Mouse (Mus musculus): Measurements from ENCODE around the gene Kank2. TPM values are rescaled to one million over a fixed set of nuclear protein-coding genes. Genes with fewer than 3 reads are reported as not detected.
A peak's percentile ranks its signal among the peaks of the same experiment; 100 is the strongest.

Kank2 gene
- polyA plus RNA-seq, 1 experiment from 2014 or later = 23.3 TPM

- DNase-seq (ENCODE audit: low spot score) (no peak), ATAC-seq (no peak)
- no peaks in the 10 kb centered on the region for H3K27me3 ChIP-seq (replicated peaks; ENCODE audit: insufficient read depth, low read length)
- H3K9me3 ChIP-seq (ENCODE audit: low read length) = no peaks in the 10 kb centered on the region
- peaks cover 16% of the 10 kb centered on the region for H3K4me1 ChIP-seq (ENCODE audit: insufficient read depth, low read depth, low read length)
- peak overlapping the region; percentile 90; the same call in 1 of the 2 replicates for H3K9ac ChIP-seq (replicated peaks; ENCODE audit: low read depth)
- peak overlapping the region; percentile 76; the same call in 1 of the 2 replicates for H3K4me3 ChIP-seq (ENCODE audit: low read depth, low read length)
- peaks cover 13% of the 10 kb centered on the region; the same call in 1 of the 2 replicates for H3K36me3 ChIP-seq (ENCODE audit: insufficient read depth, low read length)
- TF ChIP-seq CTCF (IDR thresholded peaks at IDR 0.05) (no peak), EP300 (IDR thresholded peaks at IDR 0.05) (no peak)
- 33% methylated on average over 3 of the region's 3 CpGs for WGBS
- peak overlapping the region; percentile 63 for H3K4me2 ChIP-seq (replicated peaks; ENCODE audit: low read depth, low read length)
- H3K27ac ChIP-seq (ENCODE audit: low read length) = peak overlapping the region; percentile 91
Measured at GRCm38 (mm10) chr9:21799010-21799350, 436 bp upstream of the Kank2 start.

GRCm38 (mm10) chr9:21797921-21798344 is 611 bp downstream of the Kank2 start:
- WGBS = 2% methylated on average over 15 of the region's 26 CpGs
- H3K9me3 ChIP-seq (ENCODE audit: low read length) = no peaks in the 10 kb centered on the region

GRCm38 (mm10) chr9:21796919-21797318 is 1.6 kb downstream of the Kank2 start:
- peak overlapping the region; percentile 91 for H3K27ac ChIP-seq (ENCODE audit: low read length)
- peak overlapping the region; percentile 76; the same call in 1 of the 2 replicates for H3K4me3 ChIP-seq (ENCODE audit: low read depth, low read length)
- H3K4me1 ChIP-seq (ENCODE audit: insufficient read depth, low read depth, low read length) = peaks cover 26% of the 10 kb centered on the region
- no peaks in the 10 kb centered on the region for H3K9me3 ChIP-seq (ENCODE audit: low read length)
- 23% methylated on average over 3 of the region's 3 CpGs for WGBS
- H3K9ac ChIP-seq (replicated peaks; ENCODE audit: low read depth) = peak overlapping the region; percentile 27; the same call in 1 of the 2 replicates
- DNase-seq (ENCODE audit: low spot score) (no peak), ATAC-seq (no peak)
- H3K36me3 ChIP-seq (ENCODE audit: insufficient read depth, low read length) = peaks cover 16% of the 10 kb centered on the region; the same call in 1 of the 2 replicates
- no peak for TF ChIP-seq CTCF (IDR thresholded peaks at IDR 0.05)
- H3K27me3 ChIP-seq (replicated peaks; ENCODE audit: insufficient read depth, low read length) = no peaks in the 10 kb centered on the region
- peak overlapping the region; percentile 63 for H3K4me2 ChIP-seq (replicated peaks; ENCODE audit: low read depth, low read length)

More at GRCm38 (mm10) chr9:21797921-21798344, 611 bp downstream of the Kank2 start:
- DNase-seq (ENCODE audit: low spot score) (peak; percentile 77), ATAC-seq (peak; percentile 70)
- Histone ChIP-seq H3K4me3 (ENCODE audit: low read depth, low read length) (peak overlapping the region; percentile 76), H3K4me2 (replicated peaks; ENCODE audit: low read depth, low read length) (peak overlapping the region; percentile 63), H3K36me3 (ENCODE audit: insufficient read depth, low read length) (peaks cover 13% of the 10 kb centered on the region; the same call in 1 of the 2 replicates), H3K27ac (ENCODE audit: low read length) (peak overlapping the region; percentile 91), H3K4me1 (ENCODE audit: insufficient read depth, low read depth, low read length) (peaks cover 19% of the 10 kb centered on the region), H3K9ac (replicated peaks; ENCODE audit: low read depth) (peak overlapping the region; percentile 90), H3K27me3 (replicated peaks; ENCODE audit: insufficient read depth, low read length) (no peaks in the 10 kb centered on the region)
- TF ChIP-seq EP300 (IDR thresholded peaks at IDR 0.05) (no peak), CTCF (IDR thresholded peaks at IDR 0.05) (no peak)

GRCm38 (mm10) chr9:21796259-21796658 is 2.3 kb downstream of the Kank2 start:
- 16% methylated on average over 3 of the region's 3 CpGs for WGBS
- Histone ChIP-seq H3K4me1 (ENCODE audit: insufficient read depth, low read depth, low read length) (peaks cover 33% of the 10 kb centered on the region), H3K36me3 (ENCODE audit: insufficient read depth, low read length) (peaks cover 16% of the 10 kb centered on the region; the same call in 1 of the 2 replicates), H3K9me3 (ENCODE audit: low read length) (no peaks in the 10 kb centered on the region), H3K9ac (replicated peaks; ENCODE audit: low read depth) (peak overlapping the region; percentile 27; the same call in 1 of the 2 replicates), H3K27ac (ENCODE audit: low read length) (peak overlapping the region; percentile 54), H3K4me3 (ENCODE audit: low read depth, low read length) (peak overlapping the region; percentile 16; the same call in 1 of the 2 replicates), H3K4me2 (replicated peaks; ENCODE audit: low read depth, low read length) (peak overlapping the region; percentile 63), H3K27me3 (replicated peaks; ENCODE audit: insufficient read depth, low read length) (no peaks in the 10 kb centered on the region)
- no peak for TF ChIP-seq EP300 (IDR thresholded peaks at IDR 0.05)
- TF ChIP-seq CTCF (IDR thresholded peaks at IDR 0.05) = no peak
- no peak for DNase-seq (ENCODE audit: low spot score)
- no peak for ATAC-seq

GRCm38 (mm10) chr9:21795579-21795978 is 3.0 kb downstream of the Kank2 start:
- ATAC-seq (no peak), DNase-seq (ENCODE audit: low spot score) (no peak)
- H3K4me1 ChIP-seq (ENCODE audit: insufficient read depth, low read depth, low read length) = peaks cover 34% of the 10 kb centered on the region
- H3K9me3 ChIP-seq (ENCODE audit: low read length) = no peaks in the 10 kb centered on the region
- 72% methylated on average over 5 of the region's 5 CpGs for WGBS
- H3K36me3 ChIP-seq (ENCODE audit: insufficient read depth, low read length) = peaks cover 16% of the 10 kb centered on the region; the same call in 1 of the 2 replicates
- TF ChIP-seq EP300 (IDR thresholded peaks at IDR 0.05) (no peak), CTCF (IDR thresholded peaks at IDR 0.05) (no peak)
- no peaks in the 10 kb centered on the region for H3K27me3 ChIP-seq (replicated peaks; ENCODE audit: insufficient read depth, low read length)
- 0 out of 2 replicates have a peak overlapping the region, but pooled peaks have one; percentile 54 for H3K27ac ChIP-seq (ENCODE audit: low read length)
- no peak overlapping the region for H3K4me3 ChIP-seq (ENCODE audit: low read depth, low read length)
- H3K9ac ChIP-seq (replicated peaks; ENCODE audit: low read depth) = no peak overlapping the region; the same call in 1 of the 2 replicates
- peak overlapping the region; percentile 63 for H3K4me2 ChIP-seq (replicated peaks; ENCODE audit: low read depth, low read length)

- Histone ChIP-seq H3K4me2 (replicated peaks; ENCODE audit: low read depth, low read length) (no peak overlapping the region), H3K4me1 (ENCODE audit: insufficient read depth, low read depth, low read length) (peaks cover 34% of the 10 kb centered on the region), H3K4me3 (ENCODE audit: low read depth, low read length) (no peak overlapping the region), H3K36me3 (ENCODE audit: insufficient read depth, low read length) (peaks cover 20% of the 10 kb centered on the region; the same call in 1 of the 2 replicates), H3K27me3 (replicated peaks; ENCODE audit: insufficient read depth, low read length) (no peaks in the 10 kb centered on the region), H3K9me3 (ENCODE audit: low read length) (no peaks in the 10 kb centered on the region), H3K9ac (replicated peaks; ENCODE audit: low read depth) (no peak overlapping the region), H3K27ac (ENCODE audit: low read length) (no peak overlapping the region)
- ATAC-seq (no peak), DNase-seq (ENCODE audit: low spot score) (no peak)
- 84% methylated on average over 23 of the region's 25 CpGs for WGBS
- no peak for TF ChIP-seq EP300 (IDR thresholded peaks at IDR 0.05)
- TF ChIP-seq CTCF (IDR thresholded peaks at IDR 0.05) = no peak
Measured at GRCm38 (mm10) chr9:21794925-21795324, 3.6 kb downstream of the Kank2 start.
